Mouse (Mus musculus): Measurements from ENCODE around the gene Usp48.

The Usp48 gene

DNA sequence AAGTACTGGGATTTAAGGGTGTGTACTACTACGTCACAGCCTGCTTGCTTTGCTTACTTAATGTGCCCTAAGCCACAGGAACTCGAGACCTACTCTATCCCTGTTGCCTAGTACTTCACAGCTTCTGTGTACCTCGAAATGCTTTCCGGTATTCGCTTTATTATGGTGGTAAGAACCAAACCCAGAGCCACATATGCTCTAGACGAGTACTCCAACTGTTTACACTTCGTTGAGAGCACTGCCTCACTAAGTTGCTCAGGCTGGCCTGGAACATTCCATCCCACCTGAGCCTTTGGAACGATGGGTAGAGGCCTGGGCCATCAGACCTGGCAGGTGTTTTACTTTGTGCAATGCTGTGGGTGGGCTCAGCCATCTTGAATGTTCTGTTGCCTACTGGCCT is 101.7 kb downstream of the Usp48 start:
- no peak for DNase-seq

GRCm38 (mm10) chr4:137695900-137696299 is 102.3 kb downstream of the Usp48 start:
- DNase-seq = peak; percentile 47 to 54

GRCm38 (mm10) chr4:137697156-137697885 is 103.8 kb downstream of the Usp48 start:
- DNase-seq = peak; percentile 78 to 80

- DNase-seq = peak; percentile 69 to 76
Measured at GRCm38 (mm10) chr4:137698076-137698985, 104.8 kb downstream of the Usp48 start.

DNA sequence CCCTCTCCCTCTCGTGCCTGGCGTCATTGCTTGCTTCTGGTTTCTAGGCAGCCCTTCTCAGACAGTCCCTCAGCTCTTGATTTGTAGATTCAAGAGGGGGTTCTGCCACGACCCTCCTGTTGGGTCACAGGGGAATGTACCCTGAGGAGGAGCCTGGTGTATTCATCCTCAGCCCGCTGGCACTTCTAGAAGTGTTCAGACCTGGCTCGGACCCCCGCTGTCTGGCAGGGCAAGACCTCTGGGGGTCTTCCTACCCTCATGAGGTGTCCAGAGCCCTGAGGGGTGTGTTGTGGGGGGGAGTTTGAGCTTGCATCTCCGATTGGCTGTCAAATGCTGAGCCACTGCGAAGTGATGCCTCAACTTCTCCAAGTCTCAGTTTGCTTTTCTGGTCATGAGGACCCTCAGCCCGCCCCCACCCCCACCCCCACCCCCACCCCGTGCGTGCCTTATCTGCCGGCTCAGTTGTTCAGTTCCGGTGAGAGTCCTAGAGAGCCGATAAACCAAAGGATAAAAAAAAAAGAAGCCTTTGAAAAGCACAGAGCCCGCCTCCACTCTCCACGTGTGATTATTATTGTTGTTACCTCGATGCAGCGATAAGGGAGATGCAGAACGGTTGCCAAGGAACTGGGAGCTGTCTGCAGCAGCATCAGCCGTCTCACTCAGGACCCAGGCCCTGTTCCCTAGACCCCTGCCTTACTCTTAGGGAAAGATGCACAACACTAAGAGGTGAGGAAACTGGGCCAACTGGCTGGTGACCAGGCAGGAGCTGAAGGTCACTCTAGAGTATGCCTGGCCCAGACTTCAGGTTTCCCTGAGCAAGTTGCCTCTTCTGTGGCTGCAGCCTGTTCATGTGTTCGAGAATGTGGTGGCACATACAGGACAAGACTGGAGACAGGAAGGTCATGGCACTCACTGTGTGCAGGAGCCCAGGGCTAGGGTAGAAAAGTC is 106.0 kb downstream of the Usp48 start:
- DNase-seq = peak; percentile 47 to 62

DNA sequence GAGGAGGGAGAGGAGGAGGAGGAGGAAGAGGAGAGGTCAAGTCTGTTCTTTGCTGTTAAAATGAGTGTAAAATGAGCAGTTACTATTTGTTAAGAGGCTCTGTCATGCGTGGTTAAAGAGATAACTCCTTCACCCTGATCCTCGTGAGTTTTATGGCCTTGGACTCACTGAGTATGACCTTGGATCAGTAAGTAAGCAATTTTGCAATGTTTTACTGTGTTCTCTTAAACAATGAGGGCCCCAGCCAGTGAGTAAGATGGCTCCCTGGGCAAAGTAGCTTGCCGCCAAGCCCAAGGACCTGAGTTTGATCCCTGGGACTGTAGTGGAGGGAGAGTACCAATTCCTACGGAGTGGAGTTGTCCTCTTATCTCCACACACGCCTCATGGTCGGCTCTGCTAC is 107.4 kb downstream of the Usp48 start:
- no peak for DNase-seq

- no peak for DNase-seq
Measured at GRCm38 (mm10) chr4:137703077-137703476, 109.5 kb downstream of the Usp48 start.

GRCm38 (mm10) chr4:137704561-137704960 is 111.0 kb downstream of the Usp48 start:
- no peak for DNase-seq

- no peak for DNase-seq
Measured at GRCm38 (mm10) chr4:137705379-137705778, 111.8 kb downstream of the Usp48 start.

DNA sequence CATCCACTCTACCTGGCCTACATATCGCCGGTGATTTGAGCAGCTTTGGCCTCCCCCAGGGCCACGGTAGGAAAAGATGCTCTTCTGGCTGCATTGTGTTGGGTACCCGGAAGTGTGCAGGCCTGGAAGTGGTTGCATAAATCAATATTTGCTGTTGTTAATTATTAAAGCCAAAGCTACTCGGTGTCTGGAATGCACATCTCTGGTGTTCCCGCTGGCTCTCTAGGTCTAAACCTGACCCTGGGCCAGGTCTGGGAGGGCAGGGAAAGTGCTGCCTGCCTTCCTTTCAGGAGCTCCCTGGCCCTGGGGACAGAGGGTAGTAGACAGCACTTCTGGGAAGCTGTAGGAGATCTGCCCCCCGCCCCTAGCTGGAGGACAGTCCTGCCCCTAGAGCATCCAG is 113.0 kb downstream of the Usp48 start:
- peak; percentile 39 to 43 for DNase-seq

DNA sequence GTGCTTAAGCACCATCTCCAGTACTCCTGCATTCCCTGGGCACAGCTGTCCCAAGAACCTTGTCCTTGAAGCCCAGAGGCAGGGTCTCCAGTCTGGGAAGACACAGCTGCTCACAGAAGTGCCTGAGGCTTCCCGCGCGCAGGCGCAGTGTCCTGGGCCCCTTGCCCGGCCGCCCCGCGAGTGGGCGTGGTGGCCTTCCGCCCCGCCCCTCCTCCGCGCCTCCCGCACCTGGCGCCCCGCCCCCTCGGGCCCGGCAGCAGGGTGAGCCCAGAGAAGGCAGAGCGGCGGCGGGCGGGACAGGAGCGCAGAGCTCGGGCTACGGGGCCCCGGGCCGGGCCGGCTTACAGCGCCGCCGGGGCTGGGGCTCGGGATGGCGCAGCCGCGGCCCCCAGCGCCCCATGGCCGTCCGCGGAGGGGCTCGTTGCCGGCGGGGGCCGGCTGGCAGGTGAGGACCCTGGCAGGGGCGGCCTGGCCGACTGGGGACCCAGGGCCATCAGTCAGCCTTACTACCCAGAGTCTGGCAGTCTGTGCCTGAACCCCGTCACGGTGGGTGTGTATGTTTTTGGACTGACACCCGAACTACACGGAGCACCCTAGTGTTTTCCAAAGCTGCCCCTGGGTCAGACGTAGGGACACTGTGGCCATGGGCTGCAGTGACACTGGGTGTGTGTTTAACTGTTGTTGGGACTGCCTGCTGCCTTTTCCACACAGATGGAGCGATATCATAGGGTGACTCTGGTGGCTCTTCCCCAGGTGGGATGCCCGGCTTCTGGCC is 113.8 kb downstream of the Usp48 start:
- DNase-seq = peak; percentile 91 to 97

Data from kidney, postnatal 36 days (tissue).